Mouse (Mus musculus): ENCODE measurements around the gene Gstcd. TPM values are rescaled to one million over a fixed set of nuclear protein-coding genes. Genes with fewer than 3 reads are reported as not detected.

Gene Gstcd
- polyA plus RNA-seq, 1 experiment from 2014 or later, result 3.5 TPM

DNA sequence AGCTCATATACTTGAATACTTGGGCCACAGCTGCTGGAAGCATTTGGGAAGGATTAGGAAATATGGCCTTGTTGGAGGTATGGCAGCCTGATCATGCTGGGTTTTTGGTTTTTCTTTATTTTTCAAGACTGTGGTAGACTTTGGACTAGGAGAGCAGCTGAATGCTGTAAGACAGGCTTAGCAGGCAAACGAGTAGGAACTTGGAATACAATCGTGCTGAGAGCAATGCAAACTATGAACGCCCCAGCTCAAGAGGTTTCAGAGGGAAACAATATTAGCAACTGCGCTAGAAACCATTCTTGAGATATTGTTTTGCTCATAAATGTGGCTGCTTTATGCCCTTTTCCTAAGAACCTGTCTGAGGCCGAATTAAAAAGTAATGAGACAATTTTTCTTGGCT, 9.1 kb downstream of the Gstcd start:
- no peak for ATAC-seq
- WGBS, result 91% methylated on average over 5 of the region's 5 CpGs
- Histone ChIP-seq H3K9me3 (replicated peaks; ENCODE audit: control insufficient read depth, low read length, poor library complexity, severe bottlenecking) (no peaks in the 10 kb centered on the region), H3K36me3 (ENCODE audit: control insufficient read depth, insufficient read depth, low read length) (peaks cover 15% of the 10 kb centered on the region), H3K4me1 (ENCODE audit: control insufficient read depth, insufficient read depth, low read length) (no peaks in the 10 kb centered on the region), H3K9ac (ENCODE audit: low read depth, low read length) (no peak overlapping the region), H3K27me3 (ENCODE audit: control insufficient read depth, insufficient read depth, low read depth, low read length) (no peaks in the 10 kb centered on the region), H3K27ac (ENCODE audit: low read length) (no peak overlapping the region), H3K4me2 (ENCODE audit: low read length) (no peak overlapping the region), H3K4me3 (ENCODE audit: low read depth, low read length) (no peak overlapping the region)

DNA sequence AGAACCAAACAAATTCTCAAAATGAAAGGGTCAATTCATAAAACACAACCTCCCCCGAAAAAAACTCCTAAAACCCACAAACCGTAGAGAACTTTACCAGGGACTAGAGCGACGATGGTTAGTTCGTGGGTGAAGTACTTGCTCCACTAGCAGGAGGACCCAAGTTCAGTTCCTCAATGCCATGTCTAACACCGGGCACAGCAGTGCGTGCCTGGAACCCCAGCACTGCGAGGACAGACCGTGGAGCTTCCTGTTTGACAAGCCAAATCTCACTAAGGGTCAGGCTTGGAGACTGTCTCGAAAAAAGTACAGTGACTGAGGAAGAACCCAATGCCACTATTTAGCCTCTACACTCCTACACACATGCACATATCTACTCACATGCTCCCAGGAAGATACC, 16.3 kb downstream of the Gstcd start:
- Histone ChIP-seq H3K27ac (ENCODE audit: low read length) (no peak overlapping the region), H3K27me3 (ENCODE audit: control insufficient read depth, insufficient read depth, low read depth, low read length) (no peaks in the 10 kb centered on the region), H3K4me2 (ENCODE audit: low read length) (no peak overlapping the region), H3K9me3 (replicated peaks; ENCODE audit: control insufficient read depth, low read length, poor library complexity, severe bottlenecking) (no peaks in the 10 kb centered on the region), H3K9ac (ENCODE audit: low read depth, low read length) (no peak overlapping the region), H3K4me1 (ENCODE audit: control insufficient read depth, insufficient read depth, low read length) (no peaks in the 10 kb centered on the region), H3K36me3 (ENCODE audit: control insufficient read depth, insufficient read depth, low read length) (peaks cover under 1% of the 10 kb centered on the region; the same call in 1 of the 2 replicates), H3K4me3 (ENCODE audit: low read depth, low read length) (no peak overlapping the region)
- no peak for ATAC-seq
- WGBS, result 90% methylated on average over 10 of the region's 10 CpGs

DNA sequence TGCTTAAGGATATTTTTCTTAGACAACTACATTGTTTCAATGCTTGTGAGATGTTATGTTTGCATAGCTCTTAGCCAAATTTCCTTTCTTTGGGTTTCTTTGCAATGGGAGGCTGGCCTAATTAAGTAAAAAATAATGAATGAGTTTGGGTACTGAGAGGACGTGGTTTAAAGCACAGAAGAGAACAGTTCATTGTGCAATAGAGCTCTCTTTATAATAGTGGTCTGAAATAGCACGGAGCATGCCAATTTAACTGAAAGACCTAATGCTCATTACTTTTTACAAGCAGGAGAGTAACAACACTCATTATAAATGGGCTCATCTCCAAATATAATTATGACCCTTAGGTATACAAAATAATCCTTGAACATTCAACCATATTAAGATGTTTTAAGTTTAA, 39.8 kb downstream of the Gstcd start:
- H3K27me3 ChIP-seq (ENCODE audit: control insufficient read depth, insufficient read depth, low read depth, low read length), result no peaks in the 10 kb centered on the region

DNA sequence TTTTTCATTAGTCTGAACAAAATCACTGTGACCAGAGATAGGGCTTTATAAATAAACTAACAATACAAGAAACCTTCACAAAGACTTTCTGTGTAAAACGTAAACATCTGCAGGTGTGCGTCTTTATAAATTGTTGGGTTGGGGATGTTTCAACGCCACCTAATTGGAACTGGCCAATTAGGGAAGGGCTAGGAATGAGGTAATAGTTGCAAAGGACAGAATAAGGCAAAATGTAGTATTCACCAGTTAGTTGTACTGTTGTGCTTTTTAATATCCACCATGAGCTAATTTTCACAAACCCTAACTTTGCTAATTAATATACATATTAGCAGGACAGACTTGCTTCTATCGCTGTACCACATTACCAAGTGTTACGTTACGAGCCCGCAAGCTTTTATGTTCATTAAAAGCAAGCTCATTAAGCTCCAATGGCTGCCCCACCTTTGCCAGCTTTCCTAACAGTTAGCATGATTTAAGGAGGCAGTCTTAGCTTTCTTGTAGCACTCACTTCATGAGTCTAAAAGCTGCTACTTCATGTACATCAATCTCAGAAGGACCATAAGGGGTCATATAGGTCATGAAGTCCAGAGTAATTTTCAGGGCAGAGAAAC, 58.6 kb downstream of the Gstcd start:
- Histone ChIP-seq H3K9me3 (replicated peaks; ENCODE audit: control insufficient read depth, low read length, poor library complexity, severe bottlenecking) (no peaks in the 10 kb centered on the region), H3K27me3 (ENCODE audit: control insufficient read depth, insufficient read depth, low read depth, low read length) (no peaks in the 10 kb centered on the region), H3K4me2 (ENCODE audit: low read length) (no peak overlapping the region), H3K4me3 (ENCODE audit: low read depth, low read length) (no peak overlapping the region), H3K9ac (ENCODE audit: low read depth, low read length) (no peak overlapping the region), H3K36me3 (ENCODE audit: control insufficient read depth, insufficient read depth, low read length) (no peaks in the 10 kb centered on the region), H3K27ac (ENCODE audit: low read length) (no peak overlapping the region), H3K4me1 (ENCODE audit: control insufficient read depth, insufficient read depth, low read length) (no peaks in the 10 kb centered on the region)
- ATAC-seq, result no peak
- 89% methylated on average over 7 of the region's 7 CpGs for WGBS

More for the DNA sequence above, 39.8 kb downstream of the Gstcd start:
- Histone ChIP-seq H3K4me3 (ENCODE audit: low read depth, low read length) (no peak overlapping the region), H3K9ac (ENCODE audit: low read depth, low read length) (no peak overlapping the region), H3K36me3 (ENCODE audit: control insufficient read depth, insufficient read depth, low read length) (0 out of 2 replicates have a peak, but pooled peaks cover under 1% of the 10 kb centered on the region), H3K4me1 (ENCODE audit: control insufficient read depth, insufficient read depth, low read length) (no peaks in the 10 kb centered on the region), H3K27ac (ENCODE audit: low read length) (no peak overlapping the region), H3K9me3 (replicated peaks; ENCODE audit: control insufficient read depth, low read length, poor library complexity, severe bottlenecking) (no peaks in the 10 kb centered on the region), H3K4me2 (ENCODE audit: low read length) (no peak overlapping the region)
- WGBS, result 53% methylated on average over 2 of the region's 2 CpGs
- ATAC-seq, result no peak

- no peak for ATAC-seq
Measured at GRCm38 (mm10) chr3:133026977-133027376, 64.9 kb downstream of the Gstcd start.

GRCm38 (mm10) chr3:133007250-133007649, 84.6 kb downstream of the Gstcd start:
- no peak for ATAC-seq
- Histone ChIP-seq H3K9me3 (replicated peaks; ENCODE audit: control insufficient read depth, low read length, poor library complexity, severe bottlenecking) (no peaks in the 10 kb centered on the region), H3K36me3 (ENCODE audit: control insufficient read depth, insufficient read depth, low read length) (no peaks in the 10 kb centered on the region), H3K4me3 (ENCODE audit: low read depth, low read length) (no peak overlapping the region), H3K4me2 (ENCODE audit: low read length) (no peak overlapping the region), H3K27ac (ENCODE audit: low read length) (no peak overlapping the region), H3K27me3 (ENCODE audit: control insufficient read depth, insufficient read depth, low read depth, low read length) (no peaks in the 10 kb centered on the region), H3K9ac (ENCODE audit: low read depth, low read length) (no peak overlapping the region), H3K4me1 (ENCODE audit: control insufficient read depth, insufficient read depth, low read length) (no peaks in the 10 kb centered on the region)
- WGBS, result 87% methylated on average over 4 of the region's 4 CpGs

More at GRCm38 (mm10) chr3:133026977-133027376, 64.9 kb downstream of the Gstcd start:
- Histone ChIP-seq H3K9ac (ENCODE audit: low read depth, low read length) (no peak overlapping the region), H3K27me3 (ENCODE audit: control insufficient read depth, insufficient read depth, low read depth, low read length) (no peaks in the 10 kb centered on the region), H3K4me3 (ENCODE audit: low read depth, low read length) (no peak overlapping the region), H3K9me3 (replicated peaks; ENCODE audit: control insufficient read depth, low read length, poor library complexity, severe bottlenecking) (no peaks in the 10 kb centered on the region), H3K4me1 (ENCODE audit: control insufficient read depth, insufficient read depth, low read length) (no peaks in the 10 kb centered on the region; the same call in 1 of the 2 replicates), H3K36me3 (ENCODE audit: control insufficient read depth, insufficient read depth, low read length) (no peaks in the 10 kb centered on the region), H3K27ac (ENCODE audit: low read length) (no peak overlapping the region), H3K4me2 (ENCODE audit: low read length) (0 out of 2 replicates have a peak overlapping the region, but pooled peaks have one; percentile 16)
- 33% methylated on average over 2 of the region's 2 CpGs for WGBS

- H3K9me3 ChIP-seq (replicated peaks; ENCODE audit: control insufficient read depth, low read length, poor library complexity, severe bottlenecking), result no peaks in the 10 kb centered on the region
- no peaks in the 10 kb centered on the region for H3K27me3 ChIP-seq (ENCODE audit: control insufficient read depth, insufficient read depth, low read depth, low read length)
- ATAC-seq, result no peak
- WGBS, result 70% methylated on average over 9 of the region's 9 CpGs
- no peak overlapping the region for H3K9ac ChIP-seq (ENCODE audit: low read depth, low read length)
- H3K4me2 ChIP-seq (ENCODE audit: low read length), result no peak overlapping the region
- no peaks in the 10 kb centered on the region for H3K4me1 ChIP-seq (ENCODE audit: control insufficient read depth, insufficient read depth, low read length)
- no peak overlapping the region for H3K27ac ChIP-seq (ENCODE audit: low read length)
- H3K36me3 ChIP-seq (ENCODE audit: control insufficient read depth, insufficient read depth, low read length), result no peaks in the 10 kb centered on the region
- H3K4me3 ChIP-seq (ENCODE audit: low read depth, low read length), result no peak overlapping the region
Measured at GRCm38 (mm10) chr3:132996299-132996698, 95.5 kb downstream of the Gstcd start.

DNA sequence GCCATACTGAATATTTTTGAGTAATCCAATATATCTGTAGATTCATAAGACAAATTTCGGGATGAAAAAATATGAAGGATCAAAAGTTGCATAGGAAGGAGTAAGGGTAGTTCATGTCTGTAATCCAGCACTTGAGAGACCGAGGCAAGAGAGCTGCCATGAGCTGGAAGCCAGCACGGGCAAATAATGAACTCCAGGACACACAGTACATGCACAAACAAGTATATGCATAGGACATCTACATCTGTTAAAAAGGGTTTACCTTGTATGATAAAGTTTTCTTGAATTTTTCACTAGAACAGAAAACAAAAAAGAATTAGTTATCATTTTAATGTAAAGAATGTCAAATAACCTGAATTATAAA, 95.9 kb downstream of the Gstcd start:
- no peaks in the 10 kb centered on the region for H3K27me3 ChIP-seq (ENCODE audit: control insufficient read depth, insufficient read depth, low read depth, low read length)
- no peak overlapping the region for H3K27ac ChIP-seq (ENCODE audit: low read length)
- H3K9ac ChIP-seq (ENCODE audit: low read depth, low read length), result no peak overlapping the region
- H3K4me3 ChIP-seq (ENCODE audit: low read depth, low read length), result no peak overlapping the region
- no peak for ATAC-seq
- no peak overlapping the region for H3K4me2 ChIP-seq (ENCODE audit: low read length)
- 93% methylated on average over 3 of the region's 3 CpGs for WGBS
- H3K36me3 ChIP-seq (ENCODE audit: control insufficient read depth, insufficient read depth, low read length), result no peaks in the 10 kb centered on the region
- H3K4me1 ChIP-seq (ENCODE audit: control insufficient read depth, insufficient read depth, low read length), result no peaks in the 10 kb centered on the region
- no peaks in the 10 kb centered on the region for H3K9me3 ChIP-seq (replicated peaks; ENCODE audit: control insufficient read depth, low read length, poor library complexity, severe bottlenecking)

DNA sequence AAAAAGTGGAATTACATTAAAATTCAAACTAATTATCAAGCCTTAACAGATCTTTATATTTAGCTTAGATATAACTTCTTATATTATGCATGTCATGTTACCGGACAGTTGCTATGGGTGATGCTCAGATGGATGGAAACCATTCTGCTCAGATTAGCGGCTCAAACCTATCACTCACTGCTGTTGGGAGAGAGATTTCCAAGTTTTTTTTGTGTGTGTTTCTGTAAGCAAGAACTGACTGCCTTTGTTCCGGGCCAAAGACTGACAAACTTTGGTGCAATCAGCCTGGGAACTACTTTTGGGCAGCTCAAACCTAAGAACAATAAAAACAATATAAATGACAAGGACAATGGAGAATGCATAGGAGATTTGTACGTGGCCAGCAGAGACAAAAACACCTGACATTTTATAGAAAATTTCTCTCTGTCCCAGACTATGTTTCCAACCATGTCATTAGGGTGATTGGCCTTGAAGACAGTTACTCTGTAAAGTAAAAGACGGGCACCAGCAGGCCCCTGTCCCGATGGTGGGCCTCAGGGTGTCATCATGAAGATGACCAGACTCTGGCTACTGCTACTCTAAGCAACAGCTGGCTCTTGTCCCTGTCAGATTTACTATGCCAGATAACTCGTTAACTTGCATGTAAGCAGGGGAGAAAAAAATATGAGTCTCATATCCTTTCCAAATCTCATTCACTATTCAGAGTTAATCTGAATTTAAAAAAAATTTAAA, 96.5 kb downstream of the Gstcd start:
- Histone ChIP-seq H3K36me3 (ENCODE audit: control insufficient read depth, insufficient read depth, low read length) (no peaks in the 10 kb centered on the region), H3K4me1 (ENCODE audit: control insufficient read depth, insufficient read depth, low read length) (no peaks in the 10 kb centered on the region), H3K9me3 (replicated peaks; ENCODE audit: control insufficient read depth, low read length, poor library complexity, severe bottlenecking) (no peaks in the 10 kb centered on the region), H3K9ac (ENCODE audit: low read depth, low read length) (no peak overlapping the region), H3K27me3 (ENCODE audit: control insufficient read depth, insufficient read depth, low read depth, low read length) (no peaks in the 10 kb centered on the region), H3K4me2 (ENCODE audit: low read length) (no peak overlapping the region), H3K27ac (ENCODE audit: low read length) (no peak overlapping the region), H3K4me3 (ENCODE audit: low read depth, low read length) (no peak overlapping the region)
- ATAC-seq, result no peak
- WGBS, result 79% methylated on average over 7 of the region's 7 CpGs
